15 mouse cellular contexts compared by ENCODE assay signal in genomic region chr4:126166084-126166483, GRCm38 (mm10). TPM values are rescaled to one million over a fixed set of nuclear protein-coding genes. Genes with fewer than 3 reads are reported as not detected.
DNase-seq lines count a peak whose midpoint lies in the region; ATAC-seq lines count a peak whose summit lies in the region.
"Had no signal": no experiment of that assay in that cellular context is flagged by ENCODE, and none has a peak within 500 bp of the region (broad histone marks: within the 10 kb centered on the region; RNA-seq: fewer than 3 reads in every experiment).

No protein-coding gene starts in this region.

- H3K36me3 ChIP-seq in heart, embryonic 16.5 days (ENCODE audit: control insufficient read depth, insufficient read depth): peaks cover 44% of the 10 kb centered on the region
- peaks cover 20% of the 10 kb centered on the region for H3K36me3 ChIP-seq in forebrain, embryonic 16.5 days (ENCODE audit: control insufficient read depth, insufficient read depth)

- no peak overlapping the region for H3K4me2 ChIP-seq in heart, embryonic 16.5 days (ENCODE audit: low read depth, low read length)
- no peak overlapping the region for H3K4me2 ChIP-seq in forebrain, embryonic 16.5 days (ENCODE audit: low read length)
- H3K4me2 ChIP-seq: hindbrain, embryonic 12.5 days; lung, embryonic 15.5 days; midbrain, embryonic 12.5 days had no signal

- no peaks in the 10 kb centered on the region for H3K9me3 ChIP-seq in heart, embryonic 16.5 days (replicated peaks; ENCODE audit: control insufficient read depth, low read length)
- H3K9me3 ChIP-seq in forebrain, embryonic 16.5 days (ENCODE audit: control insufficient read depth, low read length): no peaks in the 10 kb centered on the region
- H3K9me3 ChIP-seq: hindbrain, embryonic 12.5 days; limb, embryonic 10.5 days; lung, embryonic 15.5 days; midbrain, embryonic 12.5 days had no signal

- no peak for ATAC-seq in heart, embryonic 16.5 days (replicated peaks; ENCODE audit: extremely low read depth, insufficient read depth, low FRiP score)
- no peak for ATAC-seq in forebrain, embryonic 16.5 days
- ATAC-seq: CD4-positive, CD25-positive, alpha-beta regulatory T cell, adult 4 months had no signal

- DNase-seq in heart, adult 18-20 months: peak; percentile 61 to 66
- no peak for DNase-seq in heart, adult 8-10 months (ENCODE audit: low spot score)
- DNase-seq in ovary, postnatal 36 days (ENCODE audit: low spot score): peak; percentile 33
- DNase-seq in ovary, postnatal 14 days (ENCODE audit: low spot score): no peak
- no peak for DNase-seq in left cerebral cortex, postnatal 14 days (ENCODE audit: low spot score in 2 of 2)
- DNase-seq: cerebellum, adult 2 months; embryo, embryonic 11 days; retina, postnatal 1 day had no signal

- peak overlapping the region; percentile 84 for H3K27ac ChIP-seq in heart, embryonic 16.5 days (ENCODE audit: low read length)
- no peak overlapping the region for H3K27ac ChIP-seq in forebrain, embryonic 16.5 days (ENCODE audit: low read length)
- H3K27ac ChIP-seq: hindbrain, embryonic 12.5 days; limb, embryonic 10.5 days; lung, embryonic 15.5 days; midbrain, embryonic 12.5 days had no signal

- peaks cover 19% of the 10 kb centered on the region for H3K4me1 ChIP-seq in heart, embryonic 16.5 days (ENCODE audit: control insufficient read depth, insufficient read depth, low read length)
- H3K4me1 ChIP-seq in forebrain, embryonic 16.5 days (replicated peaks; ENCODE audit: control insufficient read depth, insufficient read depth, low read length): peaks cover 6% of the 10 kb centered on the region

- H3K9ac ChIP-seq in heart, embryonic 16.5 days (ENCODE audit: low read length): no peak overlapping the region
- no peak overlapping the region for H3K9ac ChIP-seq in forebrain, embryonic 16.5 days (replicated peaks; ENCODE audit: low read depth, low read length)
- H3K9ac ChIP-seq: hindbrain, embryonic 12.5 days; lung, embryonic 15.5 days; midbrain, embryonic 12.5 days had no signal

- no peak overlapping the region for H3K4me3 ChIP-seq in heart, embryonic 16.5 days (ENCODE audit: low read length)
- no peak overlapping the region for H3K4me3 ChIP-seq in forebrain, embryonic 16.5 days (replicated peaks; ENCODE audit: low read length)
- H3K4me3 ChIP-seq: hindbrain, embryonic 12.5 days; limb, embryonic 10.5 days; lung, embryonic 15.5 days; midbrain, embryonic 12.5 days had no signal

- 55% methylated on average over 3 of the region's 3 CpGs for WGBS in heart, embryonic 16.5 days
- 79% methylated on average over 3 of the region's 3 CpGs for WGBS in forebrain, embryonic 16.5 days

- H3K27me3 ChIP-seq in heart, embryonic 16.5 days (ENCODE audit: control insufficient read depth, insufficient read depth, low read length): no peaks in the 10 kb centered on the region
- no peaks in the 10 kb centered on the region for H3K27me3 ChIP-seq in forebrain, embryonic 16.5 days (replicated peaks; ENCODE audit: control insufficient read depth, insufficient read depth, low read length)
- H3K27me3 ChIP-seq: hindbrain, embryonic 12.5 days; lung, embryonic 15.5 days had no signal

- intact Hi-C loops in left cerebral cortex, postnatal 14 days (cut with DNase I): no loop called here

RNA-seq across cellular contexts. Expression of gene Sh3d21, which starts 2.8 kb away (rescaled TPM):
- 1 to 10 TPM; 1.3 to 2.4 TPM for total RNA-seq in heart, adult 18-20 months (2021)
- 1 to 10 TPM; 1.6 to 2.2 (median 2.1) TPM for total RNA-seq in heart, adult 8-10 months (2022)
- polyA plus RNA-seq in heart, embryonic 16.5 days (2015; fragmentation: Nextera tagmentation; extraction: Ambion mirVana): 2.7 and 3.4 TPM in 2 replicates
- polyA plus RNA-seq in forebrain, embryonic 16.5 days (2015; fragmentation: Nextera tagmentation; extraction: Ambion mirVana): 0.87 and 1.2 TPM in 2 replicates
- total RNA-seq in left cerebral cortex, postnatal 14 days (2021): 1 to 10 TPM in 1 of 2 experiments, under 1 TPM in 1; 0.79 to 1.0 TPM

RNA-seq across cellular contexts. Expression of gene Eva1b, which starts 18.5 kb away (rescaled TPM):
- total RNA-seq in heart, adult 18-20 months (2021): 1 to 10 TPM; 8.8 to 9.5 TPM
- total RNA-seq in heart, adult 8-10 months (2022): 10 to 100 TPM in 1 of 4 experiments, 1 to 10 TPM in 3; 7.3 to 12.4 (median 9.0) TPM
- 29.5 TPM in 2 replicates for polyA plus RNA-seq in heart, embryonic 16.5 days (2015; fragmentation: Nextera tagmentation; extraction: Ambion mirVana)
- polyA plus RNA-seq in forebrain, embryonic 16.5 days (2015; fragmentation: Nextera tagmentation; extraction: Ambion mirVana): 10.1 and 10.2 TPM in 2 replicates
- 1 to 10 TPM; 6.5 to 7.0 TPM for total RNA-seq in left cerebral cortex, postnatal 14 days (2021)

RNA-seq across cellular contexts. Expression of gene Thrap3, which starts 36.5 kb away (rescaled TPM):
- total RNA-seq in heart, adult 18-20 months (2021): 100 to 1,000 TPM in 1 of 2 experiments, 10 to 100 TPM in 1; 86.5 to 116 TPM
- 100 to 1,000 TPM; 112 to 128 (median 121) TPM for total RNA-seq in heart, adult 8-10 months (2022)
- polyA plus RNA-seq in heart, embryonic 16.5 days (2015; fragmentation: Nextera tagmentation; extraction: Ambion mirVana): 137 and 143 TPM in 2 replicates
- polyA plus RNA-seq in forebrain, embryonic 16.5 days (2015; fragmentation: Nextera tagmentation; extraction: Ambion mirVana): 172 and 187 TPM in 2 replicates
- total RNA-seq in left cerebral cortex, postnatal 14 days (2021): 100 to 1,000 TPM; 129 to 147 TPM

Comparison
In these comparisons a context has a peak if more than half of its experiments do, and no peak if none do; other contexts are left out.
1. DNase-seq: peak in heart, adult 18-20 months (2 of 2) and ovary, postnatal 36 days (single experiment); none in heart, adult 8-10 months (single experiment), ovary, postnatal 14 days (single experiment) and left cerebral cortex, postnatal 14 days (0 of 2).